Mouse (Mus musculus) liver, postnatal 0 days (tissue): ENCODE measurements around the gene Htra2.

Source experiments
- CTCF ChIP-seq: sonication (generic); IDR thresholded peaks from 2 replicates; pipeline ENCODE4 v1.5.1; 2016; ENCODE audit warnings: antibody characterized with exemption, low read depth
- EP300 ChIP-seq: IDR thresholded peaks from 2 replicates; pipeline ENCODE4 v1.6.1; 2016; ENCODE audit warnings: antibody characterized with exemption, low read depth, mild to moderate bottlenecking

- TF ChIP-seq CTCF (no peak), EP300 (no peak)
These were observed 21.6 kb downstream of the Htra2 start, which contains the start of the genes Dok1 and Loxl3 for GRCm38 (mm10) chr6:83033249-83034185.
